Mouse (Mus musculus) gastrocnemius, adult 2 months (tissue): ENCODE measurements around the gene Hacl1. TPM values are rescaled to one million over a fixed set of nuclear protein-coding genes. Genes with fewer than 3 reads are reported as not detected.
A peak's percentile ranks its signal among the peaks of the same experiment; 100 is the strongest.
"Not testable (repeated sequence)": the region's sequence is repeated elsewhere in the genome, so short reads cannot be mapped to it uniquely, and the experiment has no call there.

Source experiments
- DNase-seq: peaks from one replicate; pipeline ENCODE4 v3.0.0; 2022
- H3K27ac ChIP-seq: fragments of 200-600 bp; 2 replicates; pipeline ENCODE4 v1.8.1; 2022; ENCODE audit warnings: mild to moderate bottlenecking
- H3K4me3 ChIP-seq: fragments of 200-600 bp; 2 replicates; pipeline ENCODE4 v1.8.1; 2022; ENCODE audit warnings: mild to moderate bottlenecking, moderate library complexity
- CTCF ChIP-seq: fragments of 200-600 bp; IDR thresholded peaks from 2 replicates; pipeline ENCODE4 v1.8.1; 2022; ENCODE audit warnings: antibody characterized with exemption, mild to moderate bottlenecking, moderate library complexity
- intact Hi-C: fragments of 180-260 bp; cut with DNase I; formaldehyde crosslinking; loops from one replicate; pipeline ENCODE4 v1.15.1; 2025
- total RNA-seq, 2 experiments: library from RNA; stranded (reverse); gene quantifications; 2 replicates each; pipeline ENCODE4 v1.2.3; 2021

The Hacl1 gene
- total RNA-seq, 2 experiments from 2014 or later: 4.9 to 5.7 TPM

GRCm38 (mm10) chr14:31604916-31605315 lies 36.2 kb downstream of the Hacl1 start:
- H3K27ac ChIP-seq: no peak overlapping the region
- peak; percentile 70 for TF ChIP-seq CTCF
- intact Hi-C loops: loop anchor here (1.0 kb wide), 1 partner anchor 86 kb away; no protein-coding TSS in a partner anchor
- no peak overlapping the region for H3K4me3 ChIP-seq
- DNase-seq: no peak

GRCm38 (mm10) chr14:31602616-31602979 lies 38.5 kb downstream of the Hacl1 start:
- H3K27ac ChIP-seq, intact Hi-C loops, H3K4me3 ChIP-seq, DNase-seq: not testable (repeated sequence)

- DNase-seq: no peak
- intact Hi-C loops: no loop called here
- Histone ChIP-seq H3K27ac (no peak overlapping the region), H3K4me3 (no peak overlapping the region)
- no peak for TF ChIP-seq CTCF
These were observed 39.0 kb downstream of the Hacl1 start for GRCm38 (mm10) chr14:31601908-31602615.

- H3K27ac ChIP-seq: no peak overlapping the region
- intact Hi-C loops: no loop called here
- no peak overlapping the region for H3K4me3 ChIP-seq
- DNase-seq: no peak
- TF ChIP-seq CTCF: no peak
These were observed 43.6 kb downstream of the Hacl1 start for GRCm38 (mm10) chr14:31597446-31597845.

- no peak for TF ChIP-seq CTCF
- no peak for DNase-seq
- intact Hi-C loops: no loop called here
- Histone ChIP-seq H3K4me3 (no peak overlapping the region), H3K27ac (no peak overlapping the region)
These were observed 44.7 kb downstream of the Hacl1 start for GRCm38 (mm10) chr14:31596408-31596807.

- TF ChIP-seq CTCF: no peak
- DNase-seq: no peak
- intact Hi-C loops: no loop called here
- no peak overlapping the region for H3K27ac ChIP-seq
- H3K4me3 ChIP-seq: no peak overlapping the region
These were observed 46.4 kb downstream of the Hacl1 start for GRCm38 (mm10) chr14:31594693-31595092.

GRCm38 (mm10) chr14:31593036-31593435 lies 48.0 kb downstream of the Hacl1 start:
- Histone ChIP-seq H3K27ac (no peak overlapping the region), H3K4me3 (no peak overlapping the region)
- DNase-seq: no peak
- no peak for TF ChIP-seq CTCF
- intact Hi-C loops: no loop called here

GRCm38 (mm10) chr14:31591243-31591642 lies 49.8 kb downstream of the Hacl1 start, which contains the start of gene Colq:
Gene Colq (minus strand): TSS chr14:31591343.
- Histone ChIP-seq H3K27ac (no peak within 1 kb of the TSS), H3K4me3 (no peak within 1 kb of the TSS)
- intact Hi-C loops: no loop called here
- no peak for DNase-seq
- TF ChIP-seq CTCF: no peak

GRCm38 (mm10) chr14:31586451-31586850 lies 54.6 kb downstream of the Hacl1 start:
- TF ChIP-seq CTCF: no peak
- intact Hi-C loops: no loop called here
- no peak for DNase-seq

GRCm38 (mm10) chr14:31583082-31583481 lies 58.0 kb downstream of the Hacl1 start:
- Histone ChIP-seq H3K4me3 (no peak overlapping the region), H3K27ac (no peak overlapping the region)
- intact Hi-C loops: no loop called here
- no peak for TF ChIP-seq CTCF
- DNase-seq: no peak

More at GRCm38 (mm10) chr14:31586451-31586850, 54.6 kb downstream of the Hacl1 start:
- Histone ChIP-seq H3K27ac (no peak overlapping the region), H3K4me3 (no peak overlapping the region)

- intact Hi-C loops: loop anchor here (2.0 kb wide), 1 partner anchor 23 kb away; no protein-coding TSS in a partner anchor
- Histone ChIP-seq H3K27ac (no peak overlapping the region), H3K4me3 (no peak overlapping the region)
- no peak for DNase-seq
- TF ChIP-seq CTCF: no peak
These were observed 62.9 kb downstream of the Hacl1 start for GRCm38 (mm10) chr14:31577966-31578735.

- peak overlapping the region; percentile 26 for H3K4me3 ChIP-seq
- H3K27ac ChIP-seq: peak overlapping the region; percentile 68
These were observed 64.0 kb downstream of the Hacl1 start for GRCm38 (mm10) chr14:31576846-31577697.

GRCm38 (mm10) chr14:31575866-31576265 lies 65.2 kb downstream of the Hacl1 start:
- TF ChIP-seq CTCF: no peak
- DNase-seq: peak; percentile 66
- H3K27ac ChIP-seq: peak overlapping the region; percentile 68
- intact Hi-C loops: loop anchor here (2.0 kb wide), 1 partner anchor 21 kb away; no protein-coding TSS in a partner anchor
- H3K4me3 ChIP-seq: peak overlapping the region; percentile 4

More at GRCm38 (mm10) chr14:31576846-31577697, 64.0 kb downstream of the Hacl1 start:
- no peak for TF ChIP-seq CTCF
- no peak for DNase-seq
- intact Hi-C loops: loop anchor here (2.0 kb wide), 1 partner anchor 22 kb away; no protein-coding TSS in a partner anchor
